Mouse (Mus musculus) C2C12 (cell line): ENCODE results near the gene Hat1. TPM values are rescaled to one million over a fixed set of nuclear protein-coding genes. Genes with fewer than 3 reads are reported as not detected.

Experiments used
- H3K27me3 ChIP-seq: one replicate; pipeline ENCODE4 v1.6.1; 2011; ENCODE audit not compliant: control insufficient read depth, insufficient read depth, insufficient read length
- H3K36me3 ChIP-seq: one replicate; pipeline ENCODE4 v1.6.1; 2011; ENCODE audit not compliant: control insufficient read depth, insufficient read depth
- H3K4me3 ChIP-seq: one replicate; pipeline ENCODE4 v1.5.1; 2011; ENCODE audit warnings: mild to moderate bottlenecking, control low read depth; ENCODE audit not compliant: poor library complexity, insufficient read depth, severe bottlenecking
- H3K79me2 ChIP-seq: one replicate; pipeline ENCODE4 v1.6.1; 2011; ENCODE audit not compliant: control insufficient read depth, insufficient read depth
- H3K79me3 ChIP-seq: one replicate; pipeline ENCODE4 v1.6.1; 2011; ENCODE audit warnings: low read depth, control low read depth
- H3ac ChIP-seq: one replicate; pipeline ENCODE3; 2011; ENCODE audit warnings: low read depth; ENCODE audit not compliant: control insufficient read depth, insufficient read length
- CEBPB ChIP-seq: IDR thresholded peaks from one replicate; pipeline ENCODE4 v1.6.1; 2011; ENCODE audit warnings: low read depth, mild to moderate bottlenecking, control low read depth, moderate library complexity
- CTCF ChIP-seq: IDR thresholded peaks from one replicate; pipeline ENCODE4 v1.5.1; 2011; ENCODE audit not compliant: control insufficient read depth, insufficient read depth, insufficient read length
- FOSL1 ChIP-seq: IDR thresholded peaks from one replicate; pipeline ENCODE4 v1.8.0; 2011; ENCODE audit warnings: mild to moderate bottlenecking, low read length; ENCODE audit not compliant: poor library complexity, insufficient read depth, severe bottlenecking
- MAX ChIP-seq: IDR thresholded peaks from one replicate; pipeline ENCODE4 v1.6.1; 2011; ENCODE audit warnings: mild to moderate bottlenecking, control low read depth
- MYOD1 ChIP-seq: IDR thresholded peaks from one replicate; pipeline ENCODE4 v1.6.1; 2011; ENCODE audit warnings: low read depth; ENCODE audit not compliant: control insufficient read depth, insufficient read length
- MYOG ChIP-seq: IDR thresholded peaks from one replicate; pipeline ENCODE4 v1.6.1; 2011; ENCODE audit not compliant: control insufficient read depth, insufficient read length; ENCODE audit errors: extremely low read depth
- USF1 ChIP-seq: IDR thresholded peaks from one replicate; pipeline ENCODE4 v1.6.1; 2011; ENCODE audit warnings: low read depth, mild to moderate bottlenecking, control low read depth, moderate library complexity
- polyA plus RNA-seq: library from polyadenylated mRNA; unstranded; fragments of >200 nt; fragmentation: generic; extraction: Trizol; gene quantifications from one replicate; pipeline ENCODE4 v1.2.1, GENCODE M21; 2012; ENCODE audit warnings: missing spikeins

Gene Hat1
- polyA plus RNA-seq, 1 experiment = 46.6 TPM

DNA sequence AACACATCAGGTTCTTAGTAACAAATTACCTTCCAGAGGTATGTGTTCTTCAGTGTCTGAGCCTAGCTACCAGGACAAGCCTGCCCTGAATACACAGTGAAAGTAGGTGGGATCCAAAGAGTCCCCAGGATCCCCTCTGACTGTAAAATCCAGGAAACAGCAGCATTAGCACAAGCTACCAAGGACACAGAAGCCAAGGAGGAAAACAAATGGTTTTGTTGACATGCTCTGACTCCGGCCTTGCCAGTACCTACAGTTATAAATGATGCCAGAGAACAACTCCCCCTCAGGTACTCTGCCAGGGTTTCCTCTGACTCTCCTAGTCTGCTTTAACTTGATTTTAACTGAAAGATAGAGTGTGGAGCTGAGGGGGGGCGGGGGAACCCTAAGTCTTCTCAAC is 39.2 kb upstream of the Hat1 start:
- no peaks in the 10 kb centered on the region for H3K79me2 ChIP-seq
- H3K79me3 ChIP-seq = peaks cover 3% of the 10 kb centered on the region
- no peak overlapping the region for H3K4me3 ChIP-seq
- TF ChIP-seq FOSL1 (no peak), MYOG (no peak), MAX (no peak), MYOD1 (no peak), CTCF (no peak), USF1 (no peak), CEBPB (no peak)
- H3K36me3 ChIP-seq = no peaks in the 10 kb centered on the region
- H3K27me3 ChIP-seq = no peaks in the 10 kb centered on the region
- H3ac ChIP-seq = no peak overlapping the region

DNA sequence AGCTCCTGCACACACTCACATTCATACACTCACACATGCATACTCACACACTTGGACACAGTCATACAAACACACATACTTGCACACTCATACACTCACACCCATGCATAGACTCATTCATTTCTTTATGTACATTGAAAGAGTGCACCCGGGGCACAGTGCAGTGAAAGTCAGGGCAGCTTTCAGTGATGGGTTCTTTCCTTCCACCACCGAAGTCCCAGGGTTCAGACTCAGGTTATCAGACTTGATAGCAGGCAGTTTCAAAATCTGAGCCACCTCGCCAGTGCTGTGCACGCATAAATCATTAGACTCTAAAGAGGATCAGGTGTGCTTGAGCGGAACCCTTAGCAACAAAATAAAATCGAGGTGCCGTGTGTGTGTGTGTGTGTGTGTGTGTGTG is 38.6 kb upstream of the Hat1 start:
- H3K79me2 ChIP-seq = no peaks in the 10 kb centered on the region
- TF ChIP-seq FOSL1 (no peak), CEBPB (no peak), MYOG (no peak), CTCF (no peak), MYOD1 (no peak), USF1 (no peak), MAX (no peak)
- no peak overlapping the region for H3K4me3 ChIP-seq
- no peaks in the 10 kb centered on the region for H3K36me3 ChIP-seq
- no peaks in the 10 kb centered on the region for H3K27me3 ChIP-seq
- H3ac ChIP-seq = no peak overlapping the region
- peaks cover 3% of the 10 kb centered on the region for H3K79me3 ChIP-seq

GRCm38 (mm10) chr2:71350904-71351726 is 37.6 kb upstream of the Hat1 start:
- H3K4me3 ChIP-seq = no peak overlapping the region
- peaks cover 3% of the 10 kb centered on the region for H3K79me3 ChIP-seq
- H3K36me3 ChIP-seq = no peaks in the 10 kb centered on the region
- TF ChIP-seq CTCF = no peak
- TF ChIP-seq MAX = no peak
- TF ChIP-seq MYOG = no peak
- no peak for TF ChIP-seq USF1
- TF ChIP-seq MYOD1 = no peak
- TF ChIP-seq FOSL1 = no peak
- no peak for TF ChIP-seq CEBPB
- H3K79me2 ChIP-seq = no peaks in the 10 kb centered on the region
- no peak overlapping the region for H3ac ChIP-seq
- H3K27me3 ChIP-seq = no peaks in the 10 kb centered on the region

DNA sequence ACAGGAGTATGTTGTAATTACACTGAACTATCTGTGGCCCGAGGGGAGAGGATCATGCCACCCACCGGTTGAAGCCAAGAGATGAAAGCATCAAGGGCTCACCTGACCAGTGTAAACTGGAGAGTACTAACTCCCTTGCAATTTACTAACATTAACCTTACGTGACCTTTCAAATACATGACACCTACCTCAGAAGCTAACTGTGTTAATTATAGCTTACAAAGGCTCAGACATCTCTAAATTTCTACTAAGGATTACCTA is 37.1 kb upstream of the Hat1 start:
- H3K79me3 ChIP-seq = peaks cover 3% of the 10 kb centered on the region
- no peaks in the 10 kb centered on the region for H3K36me3 ChIP-seq
- H3ac ChIP-seq = no peak overlapping the region
- no peaks in the 10 kb centered on the region for H3K79me2 ChIP-seq
- H3K27me3 ChIP-seq = no peaks in the 10 kb centered on the region
- TF ChIP-seq USF1 = no peak
- no peak for TF ChIP-seq MAX
- TF ChIP-seq CTCF = no peak
- no peak for TF ChIP-seq MYOD1
- TF ChIP-seq FOSL1 = no peak
- TF ChIP-seq MYOG = no peak
- no peak for TF ChIP-seq CEBPB
- H3K4me3 ChIP-seq = no peak overlapping the region

DNA sequence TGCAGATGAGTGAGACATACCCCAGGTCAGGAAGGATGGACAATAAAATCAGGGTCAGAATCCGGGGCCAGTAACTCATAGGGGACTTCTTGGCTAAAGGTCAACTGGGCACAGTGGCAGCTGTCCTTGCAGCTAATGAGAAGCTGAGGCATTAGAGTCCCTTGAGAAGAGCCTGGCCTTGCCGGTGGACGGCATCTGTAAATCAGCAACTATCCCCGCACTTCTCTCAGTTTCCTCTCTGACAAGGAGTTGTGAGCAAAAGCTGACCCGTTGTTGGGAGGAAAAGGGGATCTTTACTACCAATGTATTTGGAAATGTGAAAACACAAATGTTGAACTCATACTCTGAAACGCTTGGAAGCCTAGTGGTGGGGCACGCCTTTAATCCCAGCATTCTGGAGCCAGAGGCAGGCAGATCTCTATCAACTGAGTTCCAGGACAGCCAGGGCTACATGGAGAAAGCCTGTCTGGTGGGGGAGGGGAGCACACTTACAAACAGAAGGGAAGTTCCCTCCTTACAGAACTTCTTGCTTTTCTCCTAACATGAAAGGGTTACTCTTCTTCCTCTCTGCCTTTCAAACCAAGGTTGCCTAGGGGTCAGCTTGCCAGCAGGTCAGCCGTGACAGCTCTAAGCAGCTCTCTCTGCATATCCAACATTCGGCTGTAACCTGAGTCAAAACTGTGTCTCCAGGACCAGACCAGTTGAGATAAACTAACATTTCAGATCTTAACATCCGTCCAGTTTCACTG is 35.3 kb upstream of the Hat1 start:
- no peak overlapping the region for H3K4me3 ChIP-seq
- no peaks in the 10 kb centered on the region for H3K27me3 ChIP-seq
- no peak overlapping the region for H3ac ChIP-seq
- H3K79me2 ChIP-seq = no peaks in the 10 kb centered on the region
- no peaks in the 10 kb centered on the region for H3K36me3 ChIP-seq
- H3K79me3 ChIP-seq = peaks cover 3% of the 10 kb centered on the region
- no peak for TF ChIP-seq MYOD1
- no peak for TF ChIP-seq FOSL1

- peaks cover 3% of the 10 kb centered on the region for H3K79me3 ChIP-seq
- H3ac ChIP-seq = no peak overlapping the region
- no peaks in the 10 kb centered on the region for H3K79me2 ChIP-seq
- TF ChIP-seq CEBPB (no peak), FOSL1 (no peak), MAX (no peak), MYOG (no peak), MYOD1 (no peak), CTCF (no peak), USF1 (no peak)
- no peak overlapping the region for H3K4me3 ChIP-seq
- no peaks in the 10 kb centered on the region for H3K36me3 ChIP-seq
- no peaks in the 10 kb centered on the region for H3K27me3 ChIP-seq
Observed at GRCm38 (mm10) chr2:71354055-71354425, 34.7 kb upstream of the Hat1 start.
